Mouse (Mus musculus) heart, postnatal 0 days (tissue): ENCODE data around the gene Coq9. TPM values are rescaled to one million over a fixed set of nuclear protein-coding genes. Genes with fewer than 3 reads are reported as not detected.
"Not testable (repeated sequence)": the region's sequence is repeated elsewhere in the genome, so short reads cannot be mapped to it uniquely, and the experiment has no call there.

Source experiments
- ATAC-seq: fragments of 200-750 bp; cut with Nextera tagmentation; 2 replicates; pipeline ENCODE4 v1.8.0; 2017; ENCODE audit warnings: low read depth, moderate number of reproducible peaks, moderate library complexity; ENCODE audit not compliant: insufficient read depth
- DNase-seq: peaks from one replicate; pipeline ENCODE4 v3.0.0-alpha.2; 2016; ENCODE audit warnings: low spot score
- H3K27ac ChIP-seq: fragments of 300-500 bp; sonication (generic); 2 replicates; pipeline ENCODE4 v1.5.1; 2014; ENCODE audit warnings: low read depth, mild to moderate bottlenecking
- H3K27me3 ChIP-seq: fragments of 300-500 bp; sonication (generic); 2 replicates; pipeline ENCODE4 v1.6.1; 2014; ENCODE audit warnings: low read length, mixed read lengths; ENCODE audit not compliant: control insufficient read depth, insufficient read depth
- H3K36me3 ChIP-seq: fragments of 300-500 bp; sonication (generic); replicated peaks from 2 replicates; pipeline ENCODE4 v1.6.1; 2014; ENCODE audit warnings: low read length, mixed read lengths; ENCODE audit not compliant: control insufficient read depth, insufficient read depth
- H3K4me1 ChIP-seq: fragments of 300-500 bp; sonication (generic); 2 replicates; pipeline ENCODE4 v1.6.1; 2014; ENCODE audit warnings: antibody characterized with exemption; ENCODE audit not compliant: control insufficient read depth, insufficient read depth
- H3K4me2 ChIP-seq: fragments of 300-500 bp; sonication (generic); 2 replicates; pipeline ENCODE4 v1.6.1; 2014; ENCODE audit warnings: low read depth, mild to moderate bottlenecking, low read length, moderate library complexity
- H3K4me3 ChIP-seq: fragments of 300-500 bp; sonication (generic); 2 replicates; pipeline ENCODE4 v1.5.1; 2014; ENCODE audit warnings: low read depth, low read length
- H3K9ac ChIP-seq: fragments of 300-500 bp; sonication (generic); replicated peaks from 2 replicates; pipeline ENCODE4 v1.6.1; 2014; ENCODE audit warnings: low read depth, low read length, mixed read lengths
- H3K9me3 ChIP-seq: fragments of 300-500 bp; sonication (generic); replicated peaks from 2 replicates; pipeline ENCODE4 v1.6.1; 2016; ENCODE audit warnings: low read length; ENCODE audit not compliant: control insufficient read depth
- CTCF ChIP-seq: IDR thresholded peaks from 2 replicates; pipeline ENCODE4 v1.5.1; 2016; ENCODE audit warnings: antibody characterized with exemption, control low read depth, low read depth
- EP300 ChIP-seq: IDR thresholded peaks from 2 replicates; pipeline ENCODE4 v1.6.1; 2016; ENCODE audit warnings: antibody characterized with exemption, low read depth
- WGBS: fragments of 180-500 bp; shearing (Covaris S2); extraction: QIAGEN DNeasy Blood & Tissue Kit; methylation state at CpG from one replicate; pipeline ENCODE4 v1.1.7; 2014; 5-methylcytosine and 5-hydroxymethylcytosine counted together
- polyA plus RNA-seq: library from polyadenylated mRNA; unstranded; fragments of >200 nt; fragmentation: Nextera tagmentation; extraction: Ambion mirVana; gene quantifications from 2 replicates; pipeline ENCODE4 v1.2.1, GENCODE M21; 2015
- total RNA-seq: library from RNA; depleted of rRNA; stranded (reverse); fragments of >200 nt; gene quantifications from 2 replicates; pipeline ENCODE4 v1.2.3, GENCODE M21; 2014; ENCODE audit warnings: low replicate concordance

Coq9 gene
- total and polyA plus RNA-seq, 2 experiments from 2014 or later, result 290 to 677 TPM

DNA sequence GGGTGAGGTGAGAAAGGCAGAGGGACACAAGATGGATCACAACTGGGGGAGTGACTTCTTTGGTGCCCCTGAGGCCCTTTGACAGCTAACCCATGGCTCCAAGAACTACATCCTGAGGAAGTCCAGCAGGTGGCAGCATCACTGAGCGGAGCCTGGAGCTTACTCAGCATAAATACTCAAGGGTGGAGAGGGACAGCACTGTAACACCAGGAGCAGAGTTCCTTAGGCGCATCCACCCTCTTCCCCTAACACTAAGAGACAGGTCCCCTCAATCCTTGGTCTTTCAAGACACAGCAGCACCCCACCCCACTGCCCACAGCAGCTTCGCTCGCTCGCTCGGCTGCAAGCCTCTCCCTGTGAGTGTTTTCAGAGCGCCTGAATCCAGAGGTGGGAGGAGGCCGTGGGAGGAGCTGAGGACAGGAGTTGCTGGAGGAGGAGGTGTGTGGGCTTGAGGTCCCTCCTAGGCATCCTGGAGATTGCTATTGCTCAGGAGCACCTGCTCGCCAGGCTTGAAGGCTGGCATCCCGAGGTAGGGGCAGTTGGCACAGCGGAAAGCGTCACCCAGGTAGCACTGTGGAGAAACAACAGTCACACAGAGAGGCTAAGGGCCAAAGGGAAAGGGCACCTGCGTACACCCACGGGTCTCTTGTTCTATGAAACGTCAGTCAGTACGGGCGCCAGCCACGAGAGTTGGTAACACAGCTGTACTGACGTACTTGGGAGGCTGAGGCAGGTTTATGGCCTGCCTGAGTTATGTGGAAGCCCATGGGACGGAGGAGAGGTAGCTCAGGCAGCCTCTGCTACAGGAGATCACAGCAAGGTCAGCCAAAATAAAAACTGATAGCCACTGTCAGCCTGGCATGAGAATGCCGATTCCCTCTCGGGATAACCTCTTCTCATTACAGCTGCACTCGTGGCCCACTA, 15.2 kb upstream of the Coq9 start:
- WGBS, result 73% methylated on average over 23 of the region's 23 CpGs
- peaks cover 65% of the 10 kb centered on the region for H3K36me3 ChIP-seq
- ATAC-seq (peak; percentile 72; the same call in 1 of the 2 replicates), DNase-seq (peak; percentile 61)
- no peaks in the 10 kb centered on the region for H3K27me3 ChIP-seq
- H3K4me2 ChIP-seq, result no peak overlapping the region
- no peaks in the 10 kb centered on the region for H3K9me3 ChIP-seq
- no peaks in the 10 kb centered on the region for H3K4me1 ChIP-seq
- H3K27ac ChIP-seq, result no peak overlapping the region
- TF ChIP-seq EP300 (no peak), CTCF (peak; percentile 77)
- no peak overlapping the region for H3K9ac ChIP-seq
- no peak overlapping the region for H3K4me3 ChIP-seq

DNA sequence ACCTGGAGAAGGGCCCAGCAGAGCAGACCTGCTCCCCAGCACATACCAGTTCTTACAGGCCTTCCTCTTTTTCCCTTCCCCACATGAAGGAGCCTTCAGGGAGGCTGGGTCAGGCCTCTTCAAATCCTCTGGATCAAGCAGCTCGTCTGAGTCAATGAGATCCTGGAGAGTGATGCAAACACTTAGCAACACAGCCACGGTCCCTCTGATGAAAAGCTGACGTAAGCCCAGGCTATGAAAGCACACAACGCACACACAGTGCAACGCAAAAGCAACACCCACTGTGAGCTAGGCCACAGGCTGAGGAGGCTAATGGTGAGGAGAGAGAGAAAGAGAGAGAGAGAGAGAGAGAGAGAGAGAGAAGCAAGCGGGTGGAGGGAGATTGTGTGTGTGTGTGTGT, 13.0 kb upstream of the Coq9 start:
- Histone ChIP-seq H3K4me2 (no peak overlapping the region), H3K27ac (no peak overlapping the region), H3K36me3 (peaks cover 84% of the 10 kb centered on the region), H3K4me3 (no peak overlapping the region), H3K27me3 (no peaks in the 10 kb centered on the region), H3K9ac (no peak overlapping the region), H3K9me3 (no peaks in the 10 kb centered on the region), H3K4me1 (no peaks in the 10 kb centered on the region)
- WGBS, result 84% methylated on average over 6 of the region's 6 CpGs
- ATAC-seq (no peak), DNase-seq (no peak)
- TF ChIP-seq CTCF (no peak), EP300 (no peak)

DNA sequence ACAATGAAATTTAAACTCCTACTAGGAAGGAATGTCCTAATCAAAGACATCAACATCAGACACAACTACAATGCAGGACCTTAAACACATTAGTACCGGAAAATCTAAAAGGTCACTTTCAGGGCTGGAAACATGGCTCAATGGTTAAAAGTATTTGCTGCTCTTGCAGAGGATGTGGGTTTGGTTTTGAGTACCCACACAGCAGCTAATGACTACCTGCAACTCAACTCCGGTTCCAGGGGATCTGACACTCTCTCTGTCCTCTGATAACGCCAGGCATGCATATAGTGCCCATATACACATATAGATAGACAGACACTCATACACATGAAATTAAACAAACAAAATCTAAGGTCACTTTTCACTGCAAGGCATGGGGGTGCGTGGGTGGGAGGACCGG, 11.9 kb upstream of the Coq9 start:
- no peak for ATAC-seq
- TF ChIP-seq EP300 (no peak), CTCF (no peak)
- Histone ChIP-seq H3K36me3 (peaks cover 87% of the 10 kb centered on the region), H3K4me2 (no peak overlapping the region), H3K4me1 (no peaks in the 10 kb centered on the region), H3K27me3 (no peaks in the 10 kb centered on the region), H3K27ac (no peak overlapping the region), H3K9me3 (no peaks in the 10 kb centered on the region), H3K4me3 (no peak overlapping the region), H3K9ac (no peak overlapping the region)
- DNase-seq, result no peak
- WGBS, result 95% methylated on average over 5 of the region's 5 CpGs

DNA sequence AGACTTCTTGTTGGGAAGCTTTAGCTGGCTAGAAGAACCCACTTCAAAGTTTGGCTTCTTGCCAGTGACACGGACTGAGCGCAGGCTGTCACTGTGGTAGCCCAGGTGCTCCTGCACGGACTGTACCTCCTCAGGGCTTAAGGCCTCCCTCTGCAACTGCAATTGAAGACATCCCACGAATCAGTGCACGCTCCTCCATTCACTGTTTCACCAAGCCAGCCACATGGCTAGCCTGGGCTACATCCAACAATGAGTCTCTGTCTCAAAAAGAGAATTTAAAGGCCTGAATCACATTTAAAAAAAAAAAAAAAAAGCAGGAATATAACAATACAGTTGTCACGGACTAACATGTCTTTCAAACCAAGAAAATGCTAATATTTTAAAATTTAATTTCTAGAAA, 9.8 kb upstream of the Coq9 start:
- H3K4me1 ChIP-seq, result no peaks in the 10 kb centered on the region
- no peaks in the 10 kb centered on the region for H3K9me3 ChIP-seq
- no peak overlapping the region for H3K4me3 ChIP-seq
- no peaks in the 10 kb centered on the region for H3K27me3 ChIP-seq
- TF ChIP-seq CTCF (no peak), EP300 (no peak)
- peaks cover 78% of the 10 kb centered on the region for H3K36me3 ChIP-seq
- ATAC-seq (no peak), DNase-seq (no peak)
- H3K4me2 ChIP-seq, result no peak overlapping the region
- no peak overlapping the region for H3K9ac ChIP-seq
- no peak overlapping the region for H3K27ac ChIP-seq
- 82% methylated on average over 6 of the region's 6 CpGs for WGBS

DNA sequence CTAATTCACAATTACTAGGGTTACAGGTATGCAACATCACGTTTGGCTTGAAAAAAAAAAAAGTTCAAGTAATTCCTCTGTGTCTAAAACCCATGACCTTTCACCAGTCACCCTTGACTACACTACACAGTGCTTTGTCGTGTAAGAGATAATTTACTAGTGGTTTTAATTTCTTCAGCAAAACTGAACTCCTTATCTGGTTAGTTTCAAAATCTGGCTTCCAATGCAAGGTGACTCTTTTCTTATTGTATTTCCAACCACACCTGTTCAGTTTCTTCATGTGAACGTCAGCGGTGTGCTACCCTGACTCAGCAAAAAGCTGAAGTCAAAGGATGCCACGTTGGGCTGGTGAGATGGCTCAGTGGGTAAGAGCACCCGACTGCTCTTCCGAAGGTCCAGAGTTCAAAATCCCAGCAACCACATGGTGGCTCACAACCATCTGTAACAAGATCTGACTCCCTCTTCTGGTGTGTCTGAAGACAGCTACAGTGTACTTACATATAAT, 4.2 kb upstream of the Coq9 start:
- WGBS, result 73% methylated on average over 7 of the region's 7 CpGs
- H3K4me2 ChIP-seq, H3K9ac ChIP-seq, H3K4me3 ChIP-seq, H3K9me3 ChIP-seq, ATAC-seq, DNase-seq, H3K27me3 ChIP-seq, H3K27ac ChIP-seq: not testable (repeated sequence)
- H3K36me3 ChIP-seq, result peaks cover 29% of the 10 kb centered on the region
- H3K4me1 ChIP-seq, result peaks cover 16% of the 10 kb centered on the region

DNA sequence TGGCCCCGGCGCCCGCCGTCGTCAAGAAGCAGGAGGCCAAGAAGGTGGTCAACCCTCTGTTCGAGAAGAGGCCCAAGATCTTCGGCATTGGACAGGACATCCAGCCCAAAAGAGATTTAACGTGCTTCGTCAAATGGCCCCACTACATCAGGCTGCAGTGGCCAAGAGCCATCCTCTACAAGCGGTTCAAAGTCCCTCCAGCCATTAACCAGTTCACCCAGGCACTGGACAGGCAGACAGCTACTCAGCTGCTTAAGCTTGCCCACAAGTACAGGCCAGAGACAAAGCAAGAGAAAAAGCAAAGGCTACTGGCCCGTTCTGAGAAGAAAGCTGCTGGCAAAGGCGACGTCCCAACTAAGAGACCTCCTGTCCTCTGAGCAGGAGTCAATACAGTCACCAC, 2.4 kb upstream of the Coq9 start:
- not testable (repeated sequence) for H3K4me2 ChIP-seq, H3K27ac ChIP-seq, H3K9ac ChIP-seq, H3K9me3 ChIP-seq, H3K27me3 ChIP-seq, DNase-seq, H3K4me3 ChIP-seq, ATAC-seq
- Histone ChIP-seq H3K36me3 (peaks cover 14% of the 10 kb centered on the region), H3K4me1 (peaks cover 21% of the 10 kb centered on the region)
- WGBS, result 92% methylated on average over 13 of the region's 13 CpGs
